Comparison of ENCODE assay signal across 28 mouse cellular contexts in the genomic region with DNA sequence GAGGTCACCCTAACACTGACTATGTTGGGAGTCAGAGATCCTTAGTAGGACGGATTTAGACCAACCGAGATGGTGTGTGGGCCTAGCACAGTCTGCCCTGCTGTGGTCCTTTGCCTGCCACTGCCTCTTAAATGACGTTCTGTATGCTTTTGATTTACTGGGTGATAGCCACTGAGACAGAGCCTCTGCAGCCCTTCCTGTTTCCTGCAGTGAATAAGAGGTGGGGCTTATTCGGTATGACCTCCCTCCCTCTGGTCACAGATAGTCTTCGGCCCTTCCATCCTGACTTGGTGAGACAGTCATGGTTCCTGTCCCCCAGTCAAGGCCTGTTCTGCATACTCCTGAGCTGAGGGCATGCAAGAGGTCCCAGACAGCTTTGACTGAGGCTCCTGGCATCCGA.
A peak's percentile ranks its signal among the peaks of the same experiment; 100 is the strongest.
DNase-seq lines count a peak whose midpoint lies in the region; ATAC-seq and TF ChIP-seq lines count a peak whose summit lies in the region.
"Had no signal": no experiment of that assay in that cellular context is flagged by ENCODE, and none has a peak within 500 bp of the region (broad histone marks: within the 10 kb centered on the region; RNA-seq: fewer than 3 reads in every experiment).

No protein-coding gene starts in this region.

- no peaks in the 10 kb centered on the region for H3K36me3 ChIP-seq in kidney, postnatal 0 days (ENCODE audit: insufficient read depth, low read length)
- no peaks in the 10 kb centered on the region for H3K36me3 ChIP-seq in lung, postnatal 0 days (ENCODE audit: insufficient read depth, low read length)
- H3K36me3 ChIP-seq in limb, embryonic 10.5 days: no peaks in the 10 kb centered on the region
- H3K36me3 ChIP-seq: embryonic facial prominence, embryonic 12.5 days; forebrain, embryonic 12.5 days; hindbrain, embryonic 12.5 days; limb, embryonic 13.5 days; liver, embryonic 12.5 days; lung, embryonic 15.5 days; midbrain, embryonic 15.5 days; neural tube, embryonic 15.5 days had no signal

- no peaks in the 10 kb centered on the region for H3K4me1 ChIP-seq in kidney, postnatal 0 days (replicated peaks; ENCODE audit: insufficient read depth, low read length)
- H3K4me1 ChIP-seq in lung, postnatal 0 days (ENCODE audit: insufficient read depth, low read depth, low read length): peaks cover 9% of the 10 kb centered on the region; the same call in 1 of the 2 replicates
- H3K4me1 ChIP-seq in limb, embryonic 10.5 days: peaks cover 72% of the 10 kb centered on the region
- H3K4me1 ChIP-seq: liver, embryonic 12.5 days had no signal

- no peak overlapping the region for H3K4me2 ChIP-seq in kidney, postnatal 0 days (ENCODE audit: low read length)
- no peak overlapping the region for H3K4me2 ChIP-seq in lung, postnatal 0 days (replicated peaks; ENCODE audit: low read depth, low read length)
- H3K4me2 ChIP-seq: embryonic facial prominence, embryonic 12.5 days; forebrain, embryonic 12.5 days; hindbrain, embryonic 12.5 days; limb, embryonic 13.5 days; liver, embryonic 12.5 days; lung, embryonic 15.5 days; midbrain, embryonic 15.5 days; neural tube, embryonic 15.5 days had no signal

- WGBS in kidney, postnatal 0 days: 67% methylated on average over 6 of the region's 6 CpGs
- 39% methylated on average over 6 of the region's 6 CpGs for WGBS in lung, postnatal 0 days
- 62% methylated on average over 6 of the region's 6 CpGs for WGBS in limb, embryonic 10.5 days

- H3K27me3 ChIP-seq in kidney, postnatal 0 days (ENCODE audit: insufficient read depth, low read length): no peaks in the 10 kb centered on the region
- no peaks in the 10 kb centered on the region for H3K27me3 ChIP-seq in lung, postnatal 0 days (replicated peaks; ENCODE audit: insufficient read depth, low read length)
- H3K27me3 ChIP-seq in limb, embryonic 10.5 days (ENCODE audit: low read depth, poor library complexity, severe bottlenecking): no peaks in the 10 kb centered on the region
- H3K27me3 ChIP-seq: embryonic facial prominence, embryonic 12.5 days; forebrain, embryonic 12.5 days; hindbrain, embryonic 12.5 days; limb, embryonic 13.5 days; liver, embryonic 12.5 days; lung, embryonic 15.5 days; midbrain, embryonic 15.5 days had no signal

- H3K9ac ChIP-seq in kidney, postnatal 0 days (ENCODE audit: low read depth, low read length): no peak overlapping the region
- no peak overlapping the region for H3K9ac ChIP-seq in lung, postnatal 0 days (replicated peaks; ENCODE audit: low read depth)
- H3K9ac ChIP-seq: embryonic facial prominence, embryonic 12.5 days; forebrain, embryonic 12.5 days; forebrain, postnatal 0 days; hindbrain, embryonic 12.5 days; limb, embryonic 13.5 days; liver, embryonic 12.5 days; lung, embryonic 15.5 days; midbrain, embryonic 15.5 days; neural tube, embryonic 15.5 days had no signal

- peak; percentile 14 for DNase-seq in kidney, postnatal 0 days (ENCODE audit: low spot score)
- no peak for DNase-seq in kidney, adult 8-10 months
- DNase-seq in lung, postnatal 0 days (ENCODE audit: low spot score): peak; percentile 26
- no peak for DNase-seq in lung, postnatal 14 days
- DNase-seq in limb, embryonic 10.5 days (ENCODE audit: low spot score): no peak
- DNase-seq in adrenal gland, postnatal 10 days: no peak
- DNase-seq: adrenal gland, adult 2 months; B cell, adult 2 months; cerebellum, adult 2 months; cerebellum, postnatal 14 days; forebrain, postnatal 0 days; kidney, adult 9 months; kidney, postnatal 14 days; retina, postnatal 1 day; right cerebral cortex, postnatal 14 days; spleen, adult 18-20 months had no signal

- H3K4me3 ChIP-seq in kidney, postnatal 0 days (replicated peaks; ENCODE audit: low read depth, low read length): no peak overlapping the region
- H3K4me3 ChIP-seq in lung, postnatal 0 days (ENCODE audit: low read depth, low read length): no peak overlapping the region
- H3K4me3 ChIP-seq in limb, embryonic 10.5 days: no peak overlapping the region
- H3K4me3 ChIP-seq: embryonic facial prominence, embryonic 12.5 days; erythroblast, embryonic 14.5 days; forebrain, embryonic 12.5 days; hindbrain, embryonic 12.5 days; left cerebral cortex, adult 2 months; limb, embryonic 13.5 days; liver, embryonic 12.5 days; lung, embryonic 15.5 days; midbrain, embryonic 15.5 days; neural tube, embryonic 15.5 days had no signal

- no peak for ATAC-seq in kidney, postnatal 0 days (replicated peaks; ENCODE audit: low FRiP score, low read depth)
- ATAC-seq in lung, postnatal 0 days: peak; percentile 24; the same call in 1 of the 2 replicates
- ATAC-seq in common myeloid progenitor, adult 5-6 weeks (replicated peaks; ENCODE audit: low read depth, poor library complexity, severe bottlenecking): peak; percentile 60
- ATAC-seq: forebrain, postnatal 0 days; intestine, embryonic 16.5 days; liver, embryonic 12.5 days; midbrain, embryonic 15.5 days had no signal

- no peak overlapping the region; the same call in 1 of the 2 replicates for H3K27ac ChIP-seq in kidney, postnatal 0 days
- no peak overlapping the region for H3K27ac ChIP-seq in lung, postnatal 0 days (ENCODE audit: low read length)
- H3K27ac ChIP-seq in limb, embryonic 10.5 days: peak overlapping the region; percentile 50
- H3K27ac ChIP-seq: embryonic facial prominence, embryonic 12.5 days; forebrain, embryonic 12.5 days; hindbrain, embryonic 12.5 days; liver, embryonic 12.5 days; midbrain, embryonic 15.5 days; neural tube, embryonic 15.5 days had no signal

- TF ChIP-seq CTCF in kidney, postnatal 0 days (IDR thresholded peaks at IDR 0.05; ENCODE audit: low read depth): no peak
- no peak for TF ChIP-seq CTCF in lung, postnatal 0 days (IDR thresholded peaks at IDR 0.05)

- H3K9me3 ChIP-seq in kidney, postnatal 0 days (replicated peaks; ENCODE audit: low read length): no peaks in the 10 kb centered on the region
- H3K9me3 ChIP-seq in lung, postnatal 0 days (ENCODE audit: low read length): no peaks in the 10 kb centered on the region
- no peaks in the 10 kb centered on the region for H3K9me3 ChIP-seq in limb, embryonic 10.5 days (replicated peaks)
- H3K9me3 ChIP-seq: embryonic facial prominence, embryonic 12.5 days; forebrain, embryonic 12.5 days; hindbrain, embryonic 12.5 days; limb, embryonic 13.5 days; liver, embryonic 12.5 days; lung, embryonic 15.5 days; midbrain, embryonic 15.5 days; neural tube, embryonic 15.5 days had no signal

- TF ChIP-seq EP300 in lung, postnatal 0 days (IDR thresholded peaks at IDR 0.05): no peak

Comparison
In these comparisons a context has a peak if more than half of its experiments do, and no peak if none do; other contexts are left out.
1. DNase-seq: peak in kidney, postnatal 0 days (single experiment) and lung, postnatal 0 days (single experiment); none in kidney, adult 8-10 months (0 of 2), lung, postnatal 14 days (single experiment), limb, embryonic 10.5 days (single experiment) and adrenal gland, postnatal 10 days (single experiment).